Mouse (Mus musculus) frontal cortex, postnatal 36 days (tissue): ENCODE measurements around the gene Dscam.
A peak's percentile ranks its signal among the peaks of the same experiment; 100 is the strongest.

Experiments used
- DNase-seq, 2 experiments: peaks; one replicate each; pipeline ENCODE4 v3.0.0; 2022; ENCODE audit warnings: low spot score in 2 of 2

Gene Dscam

GRCm38 (mm10) chr16:96945468-96946302, 224.9 kb downstream of the Dscam start:
- peak in 1 of 2 experiments; percentile 12 for DNase-seq

- no peak for DNase-seq
Measured at GRCm38 (mm10) chr16:96943648-96944047, 226.9 kb downstream of the Dscam start.

- no peak for DNase-seq
Measured at GRCm38 (mm10) chr16:96934795-96935194, 235.8 kb downstream of the Dscam start.

GRCm38 (mm10) chr16:96932211-96932610, 238.3 kb downstream of the Dscam start:
- DNase-seq: no peak

GRCm38 (mm10) chr16:96931771-96932170, 238.8 kb downstream of the Dscam start:
- no peak for DNase-seq

GRCm38 (mm10) chr16:96928011-96928410, 242.5 kb downstream of the Dscam start:
- no peak for DNase-seq

GRCm38 (mm10) chr16:96927408-96927807, 243.1 kb downstream of the Dscam start:
- DNase-seq: no peak

- DNase-seq: no peak
Measured at GRCm38 (mm10) chr16:96926977-96927376, 243.6 kb downstream of the Dscam start.

GRCm38 (mm10) chr16:96923941-96924340, 246.6 kb downstream of the Dscam start:
- DNase-seq: no peak

- no peak for DNase-seq
Measured at GRCm38 (mm10) chr16:96914495-96914894, 256.1 kb downstream of the Dscam start.

- DNase-seq: no peak
Measured at GRCm38 (mm10) chr16:96912836-96913235, 257.7 kb downstream of the Dscam start.

GRCm38 (mm10) chr16:96912103-96912502, 258.4 kb downstream of the Dscam start:
- no peak for DNase-seq

- DNase-seq: no peak
Measured at GRCm38 (mm10) chr16:96910405-96911164, 260.0 kb downstream of the Dscam start.

GRCm38 (mm10) chr16:96907818-96908217, 262.7 kb downstream of the Dscam start:
- no peak for DNase-seq

GRCm38 (mm10) chr16:96907081-96907480, 263.5 kb downstream of the Dscam start:
- no peak for DNase-seq

GRCm38 (mm10) chr16:96906630-96907029, 263.9 kb downstream of the Dscam start:
- DNase-seq: no peak

- DNase-seq: no peak
Measured at GRCm38 (mm10) chr16:96904761-96905160, 265.8 kb downstream of the Dscam start.

- DNase-seq: no peak
Measured at GRCm38 (mm10) chr16:96904359-96904758, 266.2 kb downstream of the Dscam start.

- DNase-seq: no peak
Measured at GRCm38 (mm10) chr16:96902596-96902995, 268.0 kb downstream of the Dscam start.

- DNase-seq: no peak
Measured at GRCm38 (mm10) chr16:96901234-96902014, 269.1 kb downstream of the Dscam start.

GRCm38 (mm10) chr16:96899329-96899728, 271.2 kb downstream of the Dscam start:
- DNase-seq: no peak

GRCm38 (mm10) chr16:96896510-96897133, 273.9 kb downstream of the Dscam start:
- peak in 1 of 2 experiments; percentile 43 for DNase-seq
